Mouse (Mus musculus): ENCODE data around the gene Pamr1. TPM values are rescaled to one million over a fixed set of nuclear protein-coding genes. Genes with fewer than 3 reads are reported as not detected.

Pamr1 gene
- polyA plus RNA-seq, 1 experiment from 2014 or later = 7.2 TPM

DNA sequence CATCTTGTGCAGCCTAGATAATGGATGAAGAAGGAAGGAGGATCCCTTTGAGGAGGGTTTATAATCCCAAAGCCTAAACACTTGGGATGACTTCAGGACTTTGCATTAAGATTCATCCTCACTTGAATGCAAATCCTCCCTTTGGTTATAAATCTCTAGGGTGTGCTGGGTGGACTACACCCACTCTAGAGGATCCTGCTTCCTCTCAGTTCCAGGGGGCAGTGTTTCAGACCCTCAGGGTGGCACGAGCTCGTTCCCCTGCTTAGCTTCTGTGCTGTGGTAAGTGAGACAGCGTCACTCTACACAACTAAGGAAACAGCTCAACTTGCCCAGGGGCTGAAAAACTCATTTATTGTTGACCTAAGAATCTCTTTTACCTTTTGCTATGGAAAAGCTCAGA lies 1.8 kb downstream of the Pamr1 start:
- Histone ChIP-seq H3K9ac (no peak overlapping the region), H3K4me3 (no peak overlapping the region), H3K27me3 (replicated peaks) (peaks cover 8% of the 10 kb centered on the region), H3K9me3 (no peaks in the 10 kb centered on the region), H3K4me1 (peaks cover 12% of the 10 kb centered on the region; the same call in 1 of the 2 replicates), H3K4me2 (no peak overlapping the region), H3K36me3 (replicated peaks) (no peaks in the 10 kb centered on the region), H3K27ac (no peak overlapping the region)
- ATAC-seq (replicated peaks) = no peak
- WGBS = 52% methylated on average over 3 of the region's 3 CpGs

DNA sequence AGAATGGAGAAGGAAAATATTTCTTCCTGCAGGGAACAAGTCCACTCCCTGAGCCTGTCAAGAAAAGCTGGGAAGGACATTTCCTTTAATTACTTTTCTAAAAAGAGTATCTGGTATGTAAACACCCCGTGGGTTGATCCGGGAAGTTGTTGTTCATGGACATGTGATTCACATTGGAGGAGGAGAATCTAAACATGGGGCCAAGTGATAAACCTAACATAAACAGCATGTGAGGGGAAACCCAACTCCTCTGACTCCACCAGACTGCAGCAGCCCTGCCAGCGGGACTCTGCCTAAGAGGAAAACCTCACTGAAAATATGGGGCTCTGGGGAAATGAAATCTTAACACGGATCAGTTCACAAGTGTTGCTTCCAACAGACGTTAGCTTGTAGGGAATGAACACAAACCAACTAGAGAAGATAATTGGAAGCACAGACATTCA lies 2.3 kb downstream of the Pamr1 start:
- Histone ChIP-seq H3K36me3 (replicated peaks) (no peaks in the 10 kb centered on the region), H3K4me1 (peaks cover 12% of the 10 kb centered on the region; the same call in 1 of the 2 replicates), H3K27ac (no peak overlapping the region), H3K4me2 (no peak overlapping the region), H3K9ac (no peak overlapping the region), H3K4me3 (no peak overlapping the region), H3K27me3 (replicated peaks) (peaks cover 8% of the 10 kb centered on the region), H3K9me3 (no peaks in the 10 kb centered on the region)
- ATAC-seq (replicated peaks) = no peak
- 69% methylated on average over 5 of the region's 5 CpGs for WGBS

DNA sequence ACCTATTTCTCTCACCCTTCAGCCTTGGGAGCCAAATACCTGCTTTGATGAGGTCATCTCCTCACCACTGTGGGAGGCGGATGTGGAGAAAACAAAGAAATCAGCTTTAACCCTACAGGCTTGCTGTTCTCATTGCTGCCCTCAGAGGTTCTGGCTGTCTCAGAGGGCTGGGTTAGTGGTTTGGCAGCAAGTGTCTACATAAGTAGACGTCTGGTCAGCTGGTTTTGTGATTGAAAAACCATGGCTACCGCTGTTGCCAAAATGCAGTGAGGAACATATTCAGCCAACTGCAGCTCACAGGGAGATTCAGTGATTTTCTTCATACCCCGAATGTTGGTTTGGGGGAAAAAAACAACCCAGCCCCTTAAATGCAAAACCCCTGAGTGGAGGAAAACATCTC lies 7.3 kb downstream of the Pamr1 start:
- no peak for ATAC-seq (replicated peaks)
- Histone ChIP-seq H3K4me1 (no peaks in the 10 kb centered on the region), H3K4me3 (no peak overlapping the region), H3K36me3 (replicated peaks) (no peaks in the 10 kb centered on the region), H3K9me3 (no peaks in the 10 kb centered on the region), H3K4me2 (no peak overlapping the region), H3K27me3 (replicated peaks) (no peaks in the 10 kb centered on the region), H3K9ac (no peak overlapping the region), H3K27ac (no peak overlapping the region)
- WGBS = 82% methylated on average over 4 of the region's 4 CpGs

DNA sequence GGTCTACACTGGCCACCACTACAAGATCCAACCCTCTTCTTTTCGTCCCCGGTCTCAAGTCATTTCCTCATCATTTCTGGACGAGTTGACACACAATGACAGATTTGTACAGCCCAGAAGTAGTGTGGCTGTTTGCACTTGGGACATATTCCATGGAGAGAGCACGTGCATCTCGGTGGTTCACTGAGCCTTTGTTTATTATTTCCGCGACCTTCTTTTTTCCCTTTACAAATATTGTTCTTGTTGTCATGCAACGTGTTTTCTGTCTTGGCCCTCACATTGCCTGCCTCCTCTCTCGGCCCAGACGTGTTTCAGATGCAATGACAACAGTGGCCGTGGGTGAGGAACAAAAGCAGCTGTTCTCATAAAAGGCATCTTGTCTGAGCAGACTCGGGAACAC lies 9.2 kb downstream of the Pamr1 start:
- H3K27ac ChIP-seq = no peak overlapping the region
- no peak overlapping the region for H3K4me3 ChIP-seq
- H3K9ac ChIP-seq = no peak overlapping the region
- no peaks in the 10 kb centered on the region for H3K27me3 ChIP-seq (replicated peaks)
- WGBS = 76% methylated on average over 12 of the region's 12 CpGs
- H3K9me3 ChIP-seq = no peaks in the 10 kb centered on the region
- no peak overlapping the region for H3K4me2 ChIP-seq
- no peaks in the 10 kb centered on the region for H3K36me3 ChIP-seq (replicated peaks)
- H3K4me1 ChIP-seq = no peaks in the 10 kb centered on the region
- no peak for ATAC-seq (replicated peaks)

DNA sequence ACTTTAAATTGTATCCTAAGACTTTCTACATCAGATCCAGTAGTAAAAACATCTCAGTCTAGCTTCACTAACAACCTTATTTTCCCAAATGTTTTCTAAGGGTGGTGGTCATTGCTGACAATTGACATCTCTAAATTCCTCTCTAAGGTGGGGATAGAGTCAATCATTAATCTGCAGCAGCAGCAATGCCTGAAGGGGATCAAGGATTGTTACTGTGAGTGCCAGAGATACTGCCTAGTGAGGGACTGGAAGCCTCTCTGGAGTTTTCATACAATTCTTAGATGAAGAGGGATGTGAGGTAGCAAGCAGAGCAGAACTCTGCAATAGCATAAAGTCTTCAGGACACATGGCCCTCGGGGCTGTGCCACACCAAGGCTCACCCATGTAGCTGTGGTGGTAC lies 14.0 kb downstream of the Pamr1 start:
- no peak overlapping the region for H3K27ac ChIP-seq
- 66% methylated on average over 1 of the region's 1 CpGs for WGBS
- H3K9ac ChIP-seq = no peak overlapping the region
- no peak overlapping the region for H3K4me2 ChIP-seq
- H3K4me3 ChIP-seq = no peak overlapping the region
- H3K4me1 ChIP-seq = no peaks in the 10 kb centered on the region
- H3K9me3 ChIP-seq = no peaks in the 10 kb centered on the region
- H3K36me3 ChIP-seq (replicated peaks) = no peaks in the 10 kb centered on the region
- no peaks in the 10 kb centered on the region for H3K27me3 ChIP-seq (replicated peaks)
- no peak for ATAC-seq (replicated peaks)

DNA sequence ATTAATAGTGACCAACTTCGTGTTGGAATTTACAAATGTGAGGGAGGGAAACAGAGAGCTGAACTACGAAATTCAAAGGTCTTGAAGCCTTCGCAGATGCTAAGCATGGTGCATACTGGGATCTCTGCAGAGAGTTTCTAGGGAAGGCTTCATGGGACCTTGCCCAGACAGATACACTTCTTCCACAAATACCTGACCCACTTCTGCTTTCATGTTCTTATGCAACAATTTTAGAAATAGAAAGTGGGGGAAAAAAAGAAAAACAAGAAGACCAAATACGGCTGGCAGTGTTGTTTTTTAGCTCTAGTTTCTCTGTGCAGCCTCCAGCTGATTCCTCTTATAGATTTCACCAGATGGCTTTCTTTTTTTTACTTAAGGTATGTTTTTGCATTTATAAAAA lies 29.4 kb downstream of the Pamr1 start:
- Histone ChIP-seq H3K27ac (no peak overlapping the region), H3K4me3 (no peak overlapping the region), H3K27me3 (replicated peaks) (no peaks in the 10 kb centered on the region), H3K36me3 (replicated peaks) (no peaks in the 10 kb centered on the region), H3K4me2 (no peak overlapping the region), H3K9ac (no peak overlapping the region), H3K4me1 (no peaks in the 10 kb centered on the region), H3K9me3 (no peaks in the 10 kb centered on the region)
- 81% methylated on average over 4 of the region's 4 CpGs for WGBS
- ATAC-seq (replicated peaks) = no peak

- 43% methylated on average over 2 of the region's 2 CpGs for WGBS
- no peak overlapping the region for H3K4me2 ChIP-seq
- H3K4me3 ChIP-seq = no peak overlapping the region
- H3K4me1 ChIP-seq = no peaks in the 10 kb centered on the region
- no peaks in the 10 kb centered on the region for H3K9me3 ChIP-seq
- no peak overlapping the region for H3K9ac ChIP-seq
- ATAC-seq (replicated peaks) = peak; percentile 75
- H3K36me3 ChIP-seq (replicated peaks) = no peaks in the 10 kb centered on the region
- no peak overlapping the region for H3K27ac ChIP-seq
- H3K27me3 ChIP-seq (replicated peaks) = no peaks in the 10 kb centered on the region
Measured at GRCm38 (mm10) chr2:102589977-102590376, 40.2 kb downstream of the Pamr1 start.

DNA sequence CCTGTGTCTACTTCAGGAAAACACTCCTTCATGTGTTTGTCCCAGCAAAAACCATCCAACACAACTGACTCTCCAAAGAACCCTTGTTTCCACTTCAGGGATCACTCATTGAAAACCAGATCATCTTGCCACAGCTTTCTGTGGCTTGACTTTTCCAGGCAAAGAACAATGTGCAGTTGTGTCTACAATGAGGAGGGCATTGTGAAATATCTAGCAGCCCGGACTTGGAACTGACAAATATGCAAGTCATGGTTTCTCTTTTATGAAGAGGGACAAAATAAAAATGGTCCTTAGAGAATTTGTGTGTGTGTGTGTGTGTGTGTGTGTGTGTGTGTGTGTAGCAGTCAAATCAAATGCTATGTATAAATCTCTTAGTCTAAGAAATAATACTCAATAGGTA lies 44.7 kb downstream of the Pamr1 start:
- Histone ChIP-seq H3K4me1 (peaks cover 5% of the 10 kb centered on the region; the same call in 1 of the 2 replicates), H3K36me3 (replicated peaks) (no peaks in the 10 kb centered on the region), H3K4me3 (no peak overlapping the region), H3K27ac (no peak overlapping the region), H3K9ac (no peak overlapping the region), H3K27me3 (replicated peaks) (no peaks in the 10 kb centered on the region), H3K9me3 (no peaks in the 10 kb centered on the region), H3K4me2 (no peak overlapping the region)
- WGBS = 67% methylated on average over 1 of the region's 1 CpGs
- no peak for ATAC-seq (replicated peaks)

GRCm38 (mm10) chr2:102595395-102596130 lies 45.8 kb downstream of the Pamr1 start:
- Histone ChIP-seq H3K4me1 (peaks cover 8% of the 10 kb centered on the region; the same call in 1 of the 2 replicates), H3K27me3 (replicated peaks) (no peaks in the 10 kb centered on the region), H3K36me3 (replicated peaks) (no peaks in the 10 kb centered on the region), H3K27ac (no peak overlapping the region), H3K9ac (no peak overlapping the region), H3K4me2 (no peak overlapping the region), H3K9me3 (no peaks in the 10 kb centered on the region), H3K4me3 (no peak overlapping the region)
- ATAC-seq (replicated peaks) = no peak
- 95% methylated on average over 10 of the region's 10 CpGs for WGBS

GRCm38 (mm10) chr2:102598911-102599721 lies 49.3 kb downstream of the Pamr1 start:
- ATAC-seq (replicated peaks) = peak; percentile 88
- Histone ChIP-seq H3K9me3 (no peaks in the 10 kb centered on the region), H3K27ac (0 out of 2 replicates have a peak overlapping the region, but pooled peaks have one; percentile 9), H3K4me1 (peaks cover 8% of the 10 kb centered on the region; the same call in 1 of the 2 replicates), H3K4me3 (no peak overlapping the region), H3K4me2 (no peak overlapping the region), H3K27me3 (replicated peaks) (no peaks in the 10 kb centered on the region), H3K36me3 (replicated peaks) (no peaks in the 10 kb centered on the region), H3K9ac (no peak overlapping the region)
- WGBS = 38% methylated on average over 2 of the region's 2 CpGs

- 89% methylated on average over 4 of the region's 4 CpGs for WGBS
Measured at GRCm38 (mm10) chr2:102600516-102600915, 50.7 kb downstream of the Pamr1 start.

GRCm38 (mm10) chr2:102610485-102610884 lies 60.7 kb downstream of the Pamr1 start:
- 95% methylated on average over 4 of the region's 4 CpGs for WGBS
- H3K9ac ChIP-seq = no peak overlapping the region
- ATAC-seq (replicated peaks) = no peak
- no peaks in the 10 kb centered on the region for H3K36me3 ChIP-seq (replicated peaks)
- no peaks in the 10 kb centered on the region for H3K27me3 ChIP-seq (replicated peaks)
- H3K27ac ChIP-seq = no peak overlapping the region
- H3K4me2 ChIP-seq = no peak overlapping the region
- H3K4me1 ChIP-seq = no peaks in the 10 kb centered on the region
- H3K4me3 ChIP-seq = no peak overlapping the region
- H3K9me3 ChIP-seq = no peaks in the 10 kb centered on the region

More at GRCm38 (mm10) chr2:102600516-102600915, 50.7 kb downstream of the Pamr1 start:
- no peak for ATAC-seq (replicated peaks)
- H3K27me3 ChIP-seq (replicated peaks) = no peaks in the 10 kb centered on the region
- no peaks in the 10 kb centered on the region for H3K36me3 ChIP-seq (replicated peaks)
- no peak overlapping the region for H3K4me3 ChIP-seq
- no peak overlapping the region for H3K4me2 ChIP-seq
- no peak overlapping the region for H3K9ac ChIP-seq
- no peaks in the 10 kb centered on the region for H3K9me3 ChIP-seq
- H3K4me1 ChIP-seq = peaks cover 8% of the 10 kb centered on the region; the same call in 1 of the 2 replicates
- no peak overlapping the region for H3K27ac ChIP-seq

Data from midbrain, embryonic 15.5 days (tissue).